8 mouse cellular contexts compared by ENCODE assay signal in the genomic region with DNA sequence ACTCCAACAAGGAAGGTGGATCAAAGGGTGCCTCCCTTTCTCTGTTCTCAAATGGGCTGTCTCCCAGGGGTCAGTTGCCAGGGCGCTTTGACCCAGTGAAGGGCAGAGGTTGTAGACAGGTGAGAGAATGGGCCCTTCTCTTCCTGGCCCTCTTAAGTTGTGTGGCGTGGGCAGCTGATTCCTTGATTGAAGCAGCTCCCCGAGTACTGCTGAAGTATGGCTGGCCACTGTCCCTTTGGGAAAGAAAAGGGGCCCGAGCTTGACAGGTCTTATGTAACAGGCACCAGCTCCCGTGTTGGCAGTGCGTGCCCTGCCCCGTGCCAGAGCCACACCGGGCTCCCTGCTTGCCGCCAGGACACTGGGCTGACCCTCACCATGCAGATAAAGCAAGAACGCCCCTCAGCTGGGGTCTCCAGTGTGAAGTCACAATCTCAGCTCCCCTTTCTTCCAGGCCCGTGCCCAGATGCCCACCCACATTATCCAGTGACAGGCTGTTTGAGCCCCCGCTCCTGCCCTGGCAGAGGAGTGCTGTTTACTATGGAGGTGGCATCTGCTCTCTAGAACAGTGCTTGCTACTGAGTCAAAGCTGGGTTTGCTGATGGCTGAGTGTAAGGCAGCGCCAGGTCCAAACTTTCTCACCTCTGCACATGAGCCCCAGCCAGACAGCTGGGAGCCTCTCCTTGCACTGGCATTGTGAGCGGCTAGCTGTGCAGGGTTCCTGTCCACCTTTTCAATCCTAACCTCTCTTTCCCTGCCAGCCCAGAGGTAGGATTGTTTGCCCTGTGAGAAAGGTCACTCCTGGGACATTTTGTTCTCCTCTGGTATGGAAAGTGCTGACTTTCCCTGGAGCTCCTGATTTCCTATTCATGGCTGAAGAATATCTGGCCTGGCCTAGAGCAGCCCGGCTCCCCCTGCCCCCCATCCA. TPM values are rescaled to one million over a fixed set of nuclear protein-coding genes. Genes with fewer than 3 reads are reported as not detected.
DNase-seq lines count a peak whose midpoint lies in the region; ATAC-seq and TF ChIP-seq lines count a peak whose summit lies in the region.

No protein-coding gene starts in this region.

- WGBS in lung, adult 2 months, result 60% methylated on average over 15 of the region's 15 CpGs
- 71% methylated on average over 15 of the region's 15 CpGs for WGBS in forebrain, embryonic 11.5 days
- 28% methylated on average over 15 of the region's 15 CpGs for WGBS in heart, postnatal 0 days

- peak; percentile 14; the same call in 1 of the 2 replicates for TF ChIP-seq POLR2A in lung, adult 2 months (IDR thresholded peaks at IDR 0.05; ENCODE audit: borderline replicate concordance, extremely low read depth, low read depth, low read length)

- H3K9me3 ChIP-seq in forebrain, embryonic 11.5 days (ENCODE audit: control insufficient read depth, low read length), result no peaks in the 10 kb centered on the region
- no peaks in the 10 kb centered on the region for H3K9me3 ChIP-seq in heart, postnatal 0 days (replicated peaks; ENCODE audit: control insufficient read depth, low read length)

- ATAC-seq in forebrain, embryonic 11.5 days (replicated peaks; ENCODE audit: low FRiP score), result no peak
- ATAC-seq in heart, postnatal 0 days (ENCODE audit: insufficient read depth, low read depth), result no peak

- no peak for DNase-seq in lung, adult 2 months
- DNase-seq in lung, postnatal 14 days, result no peak
- no peak for DNase-seq in forebrain, embryonic 11.5 days (ENCODE audit: low spot score)
- no peak for DNase-seq in heart, postnatal 0 days (ENCODE audit: low spot score)
- DNase-seq in kidney, postnatal 25 days, result peak; percentile 67 to 91
- DNase-seq in lung, postnatal 25 days (ENCODE audit: low spot score), result peak; percentile 69
- no peak for DNase-seq in spleen, postnatal 36 days (ENCODE audit: low spot score in 2 of 2)
- no peak for DNase-seq in retina, postnatal 1 day

- peak overlapping the region; percentile 46 for H3K4me3 ChIP-seq in lung, adult 2 months (replicated peaks; ENCODE audit: extremely low read depth, low read depth, low read length)
- no peak overlapping the region; the same call in 1 of the 2 replicates for H3K4me3 ChIP-seq in forebrain, embryonic 11.5 days (ENCODE audit: low read depth, low read length)
- H3K4me3 ChIP-seq in heart, postnatal 0 days (ENCODE audit: low read depth, low read length), result peak overlapping the region; percentile 79

- peaks cover 25% of the 10 kb centered on the region for H3K27me3 ChIP-seq in forebrain, embryonic 11.5 days (ENCODE audit: control insufficient read depth, insufficient read depth, low read length)
- no peaks in the 10 kb centered on the region for H3K27me3 ChIP-seq in heart, postnatal 0 days (ENCODE audit: control insufficient read depth, insufficient read depth, low read length)

- peak overlapping the region; percentile 71; the same call in 1 of the 2 replicates for H3K9ac ChIP-seq in forebrain, embryonic 11.5 days (ENCODE audit: low read length)
- peak overlapping the region; percentile 96 for H3K9ac ChIP-seq in heart, postnatal 0 days (replicated peaks; ENCODE audit: low read depth, low read length)

- no peak for TF ChIP-seq CTCF in lung, adult 2 months (IDR thresholded peaks at IDR 0.05; ENCODE audit: insufficient read depth, low read length)
- no peak for TF ChIP-seq CTCF in heart, postnatal 0 days (IDR thresholded peaks at IDR 0.05; ENCODE audit: low read depth)

- TF ChIP-seq EP300 in heart, postnatal 0 days (IDR thresholded peaks at IDR 0.05; ENCODE audit: low read depth), result peak; percentile 51

- H3K27ac ChIP-seq in forebrain, embryonic 11.5 days (ENCODE audit: low read depth, low read length), result no peak overlapping the region
- H3K27ac ChIP-seq in heart, postnatal 0 days (ENCODE audit: low read depth), result peak overlapping the region; percentile 97

- H3K4me1 ChIP-seq in lung, adult 2 months (ENCODE audit: control insufficient read depth, insufficient read depth, low read length), result peaks cover 12% of the 10 kb centered on the region
- H3K4me1 ChIP-seq in forebrain, embryonic 11.5 days (replicated peaks; ENCODE audit: control insufficient read depth, insufficient read depth, low read length), result peaks cover 27% of the 10 kb centered on the region
- H3K4me1 ChIP-seq in heart, postnatal 0 days (ENCODE audit: control insufficient read depth, insufficient read depth), result peaks cover 52% of the 10 kb centered on the region

- no peaks in the 10 kb centered on the region for H3K36me3 ChIP-seq in forebrain, embryonic 11.5 days (ENCODE audit: control insufficient read depth, insufficient read depth, low read length)
- peaks cover 14% of the 10 kb centered on the region for H3K36me3 ChIP-seq in heart, postnatal 0 days (replicated peaks; ENCODE audit: control insufficient read depth, insufficient read depth, low read length)

- peak overlapping the region; percentile 98; the same call in 1 of the 2 replicates for H3K4me2 ChIP-seq in forebrain, embryonic 11.5 days (ENCODE audit: low read depth, low read length, severe bottlenecking)
- H3K4me2 ChIP-seq in heart, postnatal 0 days (ENCODE audit: low read depth, low read length), result peak overlapping the region; percentile 95

RNA-seq across cellular contexts. Expression of a gene that starts 15.5 kb away (rescaled TPM):
- 0.25 and 0.34 TPM in 2 replicates for polyA plus RNA-seq in lung, adult 2 months (2012; rRNA removed)
- polyA plus RNA-seq in forebrain, embryonic 11.5 days (2014; fragmentation: Nextera tagmentation; extraction: Ambion mirVana), result 0.11 TPM in 1 of 2 replicates, not detected in the other
- not detected in 2 replicates for total RNA-seq in heart, postnatal 0 days (2014; rRNA removed; ENCODE audit: low replicate concordance)
- not detected in 2 replicates for polyA plus RNA-seq in heart, postnatal 0 days (2015; fragmentation: Nextera tagmentation; extraction: Ambion mirVana)

RNA-seq across cellular contexts. Expression of a gene that starts 19.2 kb away (rescaled TPM):
- 5.7 and 9.2 TPM in 2 replicates for polyA plus RNA-seq in lung, adult 2 months (2012; rRNA removed)
- polyA plus RNA-seq in forebrain, embryonic 11.5 days (2014; fragmentation: Nextera tagmentation; extraction: Ambion mirVana), result 8.9 and 12.7 TPM in 2 replicates
- total RNA-seq in heart, postnatal 0 days (2014; rRNA removed; ENCODE audit: low replicate concordance), result 44.9 and 48.6 TPM in 2 replicates
- 114 and 121 TPM in 2 replicates for polyA plus RNA-seq in heart, postnatal 0 days (2015; fragmentation: Nextera tagmentation; extraction: Ambion mirVana)

RNA-seq across cellular contexts. Expression of a gene that starts 21.0 kb away (rescaled TPM):
- polyA plus RNA-seq in lung, adult 2 months (2012; rRNA removed), result 29.0 and 31.0 TPM in 2 replicates
- 0.47 and 0.79 TPM in 2 replicates for polyA plus RNA-seq in forebrain, embryonic 11.5 days (2014; fragmentation: Nextera tagmentation; extraction: Ambion mirVana)
- total RNA-seq in heart, postnatal 0 days (2014; rRNA removed; ENCODE audit: low replicate concordance), result 9.0 TPM in 2 replicates
- 4.1 and 4.5 TPM in 2 replicates for polyA plus RNA-seq in heart, postnatal 0 days (2015; fragmentation: Nextera tagmentation; extraction: Ambion mirVana)

RNA-seq across cellular contexts. Expression of a gene that starts 27.3 kb away (rescaled TPM):
- 0.27 TPM in 1 of 2 replicates, not detected in the other for polyA plus RNA-seq in lung, adult 2 months (2012; rRNA removed)
- 0.97 TPM in 1 of 2 replicates, not detected in the other for polyA plus RNA-seq in forebrain, embryonic 11.5 days (2014; fragmentation: Nextera tagmentation; extraction: Ambion mirVana)
- total RNA-seq in heart, postnatal 0 days (2014; rRNA removed; ENCODE audit: low replicate concordance), result not detected in 2 replicates
- 0.10 TPM in 1 of 2 replicates, not detected in the other for polyA plus RNA-seq in heart, postnatal 0 days (2015; fragmentation: Nextera tagmentation; extraction: Ambion mirVana)

RNA-seq across cellular contexts. Expression of a gene that starts 27.3 kb away (rescaled TPM):
- 24.6 and 25.0 TPM in 2 replicates for polyA plus RNA-seq in lung, adult 2 months (2012; rRNA removed)
- polyA plus RNA-seq in forebrain, embryonic 11.5 days (2014; fragmentation: Nextera tagmentation; extraction: Ambion mirVana), result 82.3 and 85.2 TPM in 2 replicates
- total RNA-seq in heart, postnatal 0 days (2014; rRNA removed; ENCODE audit: low replicate concordance), result 13.0 and 16.6 TPM in 2 replicates
- polyA plus RNA-seq in heart, postnatal 0 days (2015; fragmentation: Nextera tagmentation; extraction: Ambion mirVana), result 13.7 and 14.1 TPM in 2 replicates

Comparison
In these comparisons a context has a peak if more than half of its experiments do, and no peak if none do; other contexts are left out.
1. DNase-seq: peak in kidney, postnatal 25 days (2 of 2) and lung, postnatal 25 days (single experiment); none in lung, adult 2 months (single experiment), lung, postnatal 14 days (single experiment), forebrain, embryonic 11.5 days (single experiment), heart, postnatal 0 days (single experiment), spleen, postnatal 36 days (0 of 2) and retina, postnatal 1 day (single experiment).